Mouse (Mus musculus) ES-Bruce4 (cell line): ENCODE data around the gene Med13l.

Source experiments
- CTCF ChIP-seq: IDR thresholded peaks from one replicate; pipeline ENCODE4 v1.8.1; 2011; ENCODE audit warnings: low read depth, low read length
- POLR2A ChIP-seq: IDR thresholded peaks from one replicate; pipeline ENCODE4 v1.8.1; 2011; ENCODE audit warnings: low read length; ENCODE audit not compliant: insufficient read depth

DNA sequence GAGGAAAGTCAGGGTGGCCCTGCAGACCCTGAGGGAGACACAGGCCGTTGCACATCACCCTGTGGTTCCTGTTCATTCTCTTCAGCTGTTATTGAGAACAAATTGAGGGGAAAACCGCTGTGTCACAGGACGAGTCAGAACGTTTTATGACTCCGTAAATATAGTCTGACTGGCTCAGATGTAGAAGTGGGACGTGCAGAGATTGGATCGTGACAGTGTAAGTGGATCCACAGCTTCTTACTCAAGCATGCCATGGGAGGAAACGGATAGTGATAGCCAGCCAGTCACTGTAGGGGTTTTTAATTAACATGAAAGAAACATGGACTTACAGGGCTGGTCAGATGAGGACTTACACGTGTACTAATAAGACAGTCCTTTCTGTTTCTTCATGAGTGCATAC lies 174.0 kb downstream of the Med13l start:
- TF ChIP-seq CTCF = no peak
- no peak for TF ChIP-seq POLR2A
